Mouse (Mus musculus): ENCODE measurements around the gene Mex3a.

GRCm38 (mm10) chr3:88561989-88562388 is 29.8 kb downstream of the Mex3a start:
- TF ChIP-seq MAZ (IDR thresholded peaks at IDR 0.05; ENCODE audit: low read depth, low read length) (no peak), JUND (conservative IDR thresholded peaks at IDR 0.05; ENCODE audit: low read depth, low read length) (no peak), POLR2A (IDR thresholded peaks at IDR 0.05; ENCODE audit: low read depth, low read length) (no peak), GABPA (IDR thresholded peaks at IDR 0.05; ENCODE audit: insufficient replicate concordance, low read depth, low read length) (no peak), MAX (IDR thresholded peaks at IDR 0.05; ENCODE audit: low read length) (no peak), CTCF (conservative IDR thresholded peaks at IDR 0.05 in 1 of 2, IDR thresholded peaks at IDR 0.05 in 1 of 2; ENCODE audit: low read depth in 2 of 2, low read length in 2 of 2) (no peak), SIN3A (IDR thresholded peaks at IDR 0.05; ENCODE audit: low read length) (no peak), ZMIZ1 (IDR thresholded peaks at IDR 0.05; ENCODE audit: low read depth, low read length) (no peak), RCOR1 (conservative IDR thresholded peaks at IDR 0.05; ENCODE audit: low read depth, low read length) (no peak), EP300 (IDR thresholded peaks at IDR 0.05; ENCODE audit: low read length) (no peak), ZNF384 (IDR thresholded peaks at IDR 0.05; ENCODE audit: low read depth, low read length) (no peak)

All from CH12.LX (cell line).